Mouse (Mus musculus): ENCODE measurements around the gene Sh3gl2.

Gene Sh3gl2

GRCm38 (mm10) chr4:85619261-85619660 is 414.3 kb downstream of the Sh3gl2 start:
- DNase-seq: no peak

GRCm38 (mm10) chr4:85629381-85629780 is 424.5 kb downstream of the Sh3gl2 start:
- no peak for DNase-seq

- no peak for DNase-seq
Observed at GRCm38 (mm10) chr4:85669271-85669670, 464.3 kb downstream of the Sh3gl2 start.

- DNase-seq: no peak
Observed at GRCm38 (mm10) chr4:85669735-85670134, 464.8 kb downstream of the Sh3gl2 start.

GRCm38 (mm10) chr4:85672290-85672689 is 467.4 kb downstream of the Sh3gl2 start:
- no peak for DNase-seq

GRCm38 (mm10) chr4:85677621-85678020 is 472.7 kb downstream of the Sh3gl2 start:
- no peak for DNase-seq

- no peak for DNase-seq
Observed at GRCm38 (mm10) chr4:85686160-85686559, 481.2 kb downstream of the Sh3gl2 start.

All from liver (tissue).